Mouse (Mus musculus): ENCODE results near the gene Ssrp1. TPM values are rescaled to one million over a fixed set of nuclear protein-coding genes. Genes with fewer than 3 reads are reported as not detected.
A peak's percentile ranks its signal among the peaks of the same experiment; 100 is the strongest.

Gene Ssrp1
- polyA plus RNA-seq, 1 experiment from 2014 or later = 199 TPM

- ATAC-seq (ENCODE audit: low read depth) = peak; percentile 21; the same call in 1 of the 2 replicates
- Histone ChIP-seq H3K27ac (no peak overlapping the region), H3K4me3 (replicated peaks) (peak overlapping the region; percentile 79), H3K36me3 (peaks cover 32% of the 10 kb centered on the region), H3K27me3 (peaks cover 41% of the 10 kb centered on the region), H3K9ac (peak overlapping the region; percentile 90), H3K9me3 (replicated peaks) (no peaks in the 10 kb centered on the region), H3K4me1 (replicated peaks) (peaks cover 31% of the 10 kb centered on the region), H3K4me2 (peak overlapping the region; percentile 82)
- 4% methylated on average over 11 of the region's 11 CpGs for WGBS (ENCODE audit: insufficient replicate concordance)
- no peak for DNase-seq
Observed at GRCm38 (mm10) chr2:85036507-85037046, 457 bp upstream of the Ssrp1 start.

DNA sequence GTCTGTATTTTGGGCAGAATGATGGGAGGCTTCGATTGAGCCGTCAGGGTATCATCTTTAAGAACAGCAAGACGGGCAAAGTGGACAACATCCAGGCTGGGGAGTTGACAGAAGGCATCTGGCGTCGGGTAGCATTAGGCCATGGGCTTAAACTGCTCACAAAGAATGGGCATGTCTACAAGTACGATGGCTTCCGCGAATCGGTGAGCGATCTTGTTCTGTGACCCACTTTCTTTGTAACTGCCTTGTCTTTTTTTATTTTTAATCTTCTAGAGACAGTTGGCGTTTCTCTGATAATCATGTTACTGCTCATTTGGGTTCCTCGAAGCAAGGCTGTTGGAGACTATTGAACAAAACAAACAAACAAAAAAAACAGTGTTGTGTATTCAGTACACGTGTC lies 1.3 kb downstream of the Ssrp1 start:
- no peaks in the 10 kb centered on the region for H3K9me3 ChIP-seq (replicated peaks)
- no peak for ATAC-seq (ENCODE audit: low read depth)
- H3K9ac ChIP-seq = peak overlapping the region; percentile 90
- peak overlapping the region; percentile 82 for H3K4me2 ChIP-seq
- peak overlapping the region; percentile 83 for H3K27ac ChIP-seq
- peak overlapping the region; percentile 79 for H3K4me3 ChIP-seq (replicated peaks)
- no peak for DNase-seq
- H3K4me1 ChIP-seq (replicated peaks) = peaks cover 31% of the 10 kb centered on the region
- whole genome bisulfite sequencing (ENCODE audit: insufficient replicate concordance) = 71% methylated on average over 13 of the region's 13 CpGs
- H3K27me3 ChIP-seq = peaks cover 25% of the 10 kb centered on the region
- peaks cover 50% of the 10 kb centered on the region for H3K36me3 ChIP-seq

GRCm38 (mm10) chr2:85043623-85044022 lies 6.6 kb downstream of the Ssrp1 start:
- peaks cover 32% of the 10 kb centered on the region for H3K4me1 ChIP-seq (replicated peaks)
- peaks cover 6% of the 10 kb centered on the region for H3K27me3 ChIP-seq
- 87% methylated on average over 7 of the region's 7 CpGs for WGBS (ENCODE audit: insufficient replicate concordance)
- peaks cover 88% of the 10 kb centered on the region for H3K36me3 ChIP-seq
- no peak overlapping the region for H3K4me3 ChIP-seq (replicated peaks)
- H3K4me2 ChIP-seq = no peak overlapping the region
- no peak overlapping the region for H3K9ac ChIP-seq
- H3K27ac ChIP-seq = no peak overlapping the region
- H3K9me3 ChIP-seq (replicated peaks) = no peaks in the 10 kb centered on the region
- no peak for DNase-seq
- ATAC-seq (ENCODE audit: low read depth) = no peak

GRCm38 (mm10) chr2:85046222-85046621 lies 9.2 kb downstream of the Ssrp1 start:
- Histone ChIP-seq H3K27ac (no peak overlapping the region), H3K27me3 (peaks cover 30% of the 10 kb centered on the region), H3K9me3 (replicated peaks) (no peaks in the 10 kb centered on the region), H3K4me1 (replicated peaks) (peaks cover 42% of the 10 kb centered on the region), H3K9ac (0 out of 2 replicates have a peak overlapping the region, but pooled peaks have one; percentile 72), H3K36me3 (peaks cover 62% of the 10 kb centered on the region), H3K4me2 (peak overlapping the region; percentile 93; the same call in 1 of the 2 replicates), H3K4me3 (replicated peaks) (no peak overlapping the region)
- WGBS (ENCODE audit: insufficient replicate concordance) = 84% methylated on average over 8 of the region's 8 CpGs
- ATAC-seq (ENCODE audit: low read depth) = no peak
- DNase-seq = no peak

DNA sequence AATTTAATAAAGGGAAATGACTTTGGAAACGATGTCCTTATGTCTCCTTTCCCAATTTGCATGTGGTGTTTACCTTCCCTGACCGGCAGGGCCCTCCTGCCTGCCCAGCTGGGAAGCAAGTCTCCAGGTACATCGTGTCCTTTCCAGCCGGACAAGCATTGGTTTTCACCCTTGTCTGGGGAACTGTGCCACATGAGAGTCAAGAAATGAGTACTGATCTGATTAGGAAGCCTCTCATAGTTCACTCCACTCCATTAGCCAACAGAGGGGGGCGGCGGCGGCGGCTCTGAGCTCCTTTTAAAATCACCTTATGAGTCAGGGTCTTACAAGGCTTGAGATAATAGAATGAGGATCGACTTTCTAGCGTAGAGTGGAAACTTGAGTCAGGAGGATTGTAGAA lies 10.0 kb downstream of the Ssrp1 start:
- Histone ChIP-seq H3K9me3 (replicated peaks) (no peaks in the 10 kb centered on the region), H3K4me3 (replicated peaks) (peak overlapping the region; percentile 66), H3K36me3 (peaks cover 54% of the 10 kb centered on the region), H3K4me2 (peak overlapping the region; percentile 93), H3K27ac (peak overlapping the region; percentile 53), H3K4me1 (replicated peaks) (peaks cover 42% of the 10 kb centered on the region), H3K27me3 (peaks cover 35% of the 10 kb centered on the region), H3K9ac (peak overlapping the region; percentile 72)
- WGBS (ENCODE audit: insufficient replicate concordance) = 63% methylated on average over 10 of the region's 10 CpGs
- no peak for DNase-seq
- ATAC-seq (ENCODE audit: low read depth) = no peak

- H3K4me3 ChIP-seq (replicated peaks) = peak within 1 kb of the TSS; percentile 66
- peak; percentile 85 for ATAC-seq (ENCODE audit: low read depth)
- H3K4me1 ChIP-seq (replicated peaks) = peaks cover 44% of the 10 kb centered on the region
- no peaks in the 10 kb centered on the region for H3K9me3 ChIP-seq (replicated peaks)
- under 1% methylated on average over 42 of the region's 42 CpGs for WGBS (ENCODE audit: insufficient replicate concordance)
- H3K27ac ChIP-seq = peak within 1 kb of the TSS; percentile 53
- peak within 1 kb of the TSS; percentile 72 for H3K9ac ChIP-seq
- peaks cover 37% of the 10 kb centered on the region for H3K27me3 ChIP-seq
- DNase-seq = peak; percentile 93
- peaks cover 48% of the 10 kb centered on the region for H3K36me3 ChIP-seq
- H3K4me2 ChIP-seq = peak within 1 kb of the TSS; percentile 93
Observed at GRCm38 (mm10) chr2:85047596-85048167, 10.6 kb downstream of the Ssrp1 start, which contains the start of gene Tnks1bp1. Gene Tnks1bp1, plus strand, starts transcription at chr2:85048022.

DNA sequence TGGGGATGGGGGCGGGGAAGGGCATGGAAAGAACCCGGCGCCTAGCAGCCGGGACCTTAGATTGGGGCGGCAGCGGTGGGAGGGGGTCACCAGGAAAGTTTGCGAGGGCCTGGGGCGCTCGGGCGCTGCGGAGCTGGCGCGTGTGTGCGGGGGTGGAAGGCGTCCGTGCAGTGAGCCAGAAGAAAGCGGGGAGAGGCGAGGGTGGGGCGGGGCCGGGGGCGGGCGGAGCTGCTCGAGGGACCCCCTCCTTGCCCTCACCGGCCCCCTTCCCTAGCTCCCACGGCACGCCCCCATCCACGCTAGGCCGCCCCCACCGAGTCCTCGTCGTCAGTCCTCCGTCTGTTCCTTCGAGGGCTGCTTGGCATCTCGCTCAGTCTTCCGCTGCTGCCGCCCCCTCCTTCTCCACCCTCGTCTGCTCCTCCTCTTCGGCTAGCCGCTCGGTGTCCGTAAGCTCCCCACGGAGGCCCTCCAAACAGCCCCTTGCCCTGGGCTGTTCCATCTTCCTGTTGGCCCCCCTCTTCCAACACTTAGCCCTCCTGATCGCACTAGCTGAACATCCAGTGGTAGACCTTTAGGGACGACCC lies 11.2 kb downstream of the Ssrp1 start:
- no peaks in the 10 kb centered on the region for H3K9me3 ChIP-seq (replicated peaks)
- ATAC-seq (ENCODE audit: low read depth) (peak; percentile 18), DNase-seq (peak; percentile 28)
- peaks cover 42% of the 10 kb centered on the region for H3K36me3 ChIP-seq
- 1% methylated on average over 44 of the region's 44 CpGs for WGBS (ENCODE audit: insufficient replicate concordance)
- H3K4me1 ChIP-seq (replicated peaks) = peaks cover 50% of the 10 kb centered on the region
- H3K4me3 ChIP-seq (replicated peaks) = peak overlapping the region; percentile 66
- H3K27ac ChIP-seq = peak overlapping the region; percentile 35; the same call in 1 of the 2 replicates
- peaks cover 37% of the 10 kb centered on the region for H3K27me3 ChIP-seq
- H3K4me2 ChIP-seq = peak overlapping the region; percentile 93
- H3K9ac ChIP-seq = peak overlapping the region; percentile 72

DNA sequence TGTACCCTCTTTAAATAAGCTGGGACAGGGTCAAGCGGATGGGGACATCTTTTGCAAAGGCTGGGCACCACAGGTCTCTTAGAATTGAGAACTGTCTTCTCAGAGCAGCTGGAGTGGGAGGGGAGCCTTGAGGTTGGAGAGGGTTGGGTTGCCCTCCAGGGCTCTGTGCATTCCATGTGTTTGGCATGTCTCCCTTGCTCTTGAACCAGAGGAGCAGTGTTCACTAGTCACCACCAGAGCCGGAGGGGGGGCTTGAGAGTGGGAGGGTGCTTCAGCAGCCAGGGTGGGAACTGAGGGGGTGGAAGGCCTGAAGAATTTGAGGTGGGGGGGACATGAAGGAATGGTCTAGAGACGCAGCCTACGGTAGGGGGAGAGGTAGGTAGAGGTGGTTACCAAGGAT lies 12.2 kb downstream of the Ssrp1 start:
- no peak overlapping the region for H3K9ac ChIP-seq

GRCm38 (mm10) chr2:85050001-85050634 lies 13.1 kb downstream of the Ssrp1 start:
- WGBS (ENCODE audit: insufficient replicate concordance) = 25% methylated on average over 10 of the region's 10 CpGs
- H3K4me1 ChIP-seq (replicated peaks) = peaks cover 54% of the 10 kb centered on the region
- H3K9ac ChIP-seq = peak overlapping the region; percentile 33; the same call in 1 of the 2 replicates
- peaks cover 41% of the 10 kb centered on the region for H3K27me3 ChIP-seq
- no peak for ATAC-seq (ENCODE audit: low read depth)
- no peak for DNase-seq
- H3K4me3 ChIP-seq (replicated peaks) = peak overlapping the region; percentile 22; the same call in 1 of the 2 replicates
- peaks cover 32% of the 10 kb centered on the region for H3K36me3 ChIP-seq
- peak overlapping the region; percentile 28; the same call in 1 of the 2 replicates for H3K4me2 ChIP-seq
- H3K27ac ChIP-seq = 0 out of 2 replicates have a peak overlapping the region, but pooled peaks have one; percentile 18
- H3K9me3 ChIP-seq (replicated peaks) = no peaks in the 10 kb centered on the region

More for the DNA sequence above, 12.2 kb downstream of the Ssrp1 start:
- WGBS (ENCODE audit: insufficient replicate concordance) = 75% methylated on average over 4 of the region's 4 CpGs
- no peak overlapping the region for H3K4me2 ChIP-seq
- no peak overlapping the region for H3K27ac ChIP-seq
- no peaks in the 10 kb centered on the region for H3K9me3 ChIP-seq (replicated peaks)
- ATAC-seq (ENCODE audit: low read depth) (no peak), DNase-seq (no peak)
- peaks cover 35% of the 10 kb centered on the region for H3K36me3 ChIP-seq
- peaks cover 54% of the 10 kb centered on the region for H3K4me1 ChIP-seq (replicated peaks)
- peaks cover 37% of the 10 kb centered on the region for H3K27me3 ChIP-seq
- no peak overlapping the region for H3K4me3 ChIP-seq (replicated peaks)

GRCm38 (mm10) chr2:85050746-85051145 lies 13.7 kb downstream of the Ssrp1 start:
- H3K4me2 ChIP-seq = peak overlapping the region; percentile 28; the same call in 1 of the 2 replicates
- 0 out of 2 replicates have a peak overlapping the region, but pooled peaks have one; percentile 18 for H3K27ac ChIP-seq
- no peak for ATAC-seq (ENCODE audit: low read depth)
- peak overlapping the region; percentile 22; the same call in 1 of the 2 replicates for H3K4me3 ChIP-seq (replicated peaks)
- H3K4me1 ChIP-seq (replicated peaks) = peaks cover 54% of the 10 kb centered on the region
- H3K9ac ChIP-seq = peak overlapping the region; percentile 33; the same call in 1 of the 2 replicates
- WGBS (ENCODE audit: insufficient replicate concordance) = 46% methylated on average over 9 of the region's 9 CpGs
- H3K9me3 ChIP-seq (replicated peaks) = no peaks in the 10 kb centered on the region
- DNase-seq = no peak
- peaks cover 41% of the 10 kb centered on the region for H3K27me3 ChIP-seq
- H3K36me3 ChIP-seq = peaks cover 25% of the 10 kb centered on the region
